Mouse (Mus musculus): ENCODE results near the gene Spg7.

The Spg7 gene

DNA sequence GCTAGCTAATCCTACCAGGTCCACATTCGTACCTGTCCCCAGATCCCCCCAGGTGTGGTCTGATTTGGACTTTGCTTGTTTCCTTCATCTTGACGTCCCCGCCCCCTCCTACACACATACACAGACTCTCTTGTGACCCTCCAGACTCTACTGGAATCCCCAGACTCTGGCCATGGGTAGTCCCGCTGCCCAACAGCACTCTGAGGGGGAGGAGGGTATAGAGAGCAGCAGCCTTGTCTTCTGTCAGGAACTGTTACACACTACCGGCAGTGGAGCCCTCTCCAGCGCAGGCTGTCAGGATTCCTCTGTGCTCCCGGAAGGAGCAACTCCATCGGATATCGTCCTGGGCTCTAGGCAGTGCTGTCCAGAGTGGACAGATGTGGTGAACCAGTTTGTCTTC, 68.3 kb downstream of the Spg7 start:
- in situ Hi-C loops (cut with MboI): no loop called here

DNA sequence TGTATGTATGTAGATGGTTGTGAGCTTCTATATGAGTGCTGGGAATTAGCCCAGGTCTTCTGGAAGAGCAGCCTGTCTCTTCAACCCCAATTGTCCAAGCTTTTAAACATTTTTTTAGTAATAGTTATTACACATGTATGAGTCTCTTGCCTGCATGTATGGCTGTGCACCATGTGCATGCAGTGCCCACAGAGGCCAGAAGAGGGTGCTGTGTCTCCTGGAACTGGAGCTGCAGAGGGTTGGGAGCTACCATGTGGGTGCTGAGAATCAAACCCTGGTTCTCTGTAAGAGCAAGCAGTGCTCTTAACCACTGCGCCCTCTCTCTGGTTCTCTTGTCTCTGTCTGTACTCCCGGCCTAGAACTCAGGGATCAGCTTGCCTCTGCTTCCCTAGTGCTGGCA, 70.2 kb downstream of the Spg7 start:
- in situ Hi-C loops (cut with MboI): no loop called here

DNA sequence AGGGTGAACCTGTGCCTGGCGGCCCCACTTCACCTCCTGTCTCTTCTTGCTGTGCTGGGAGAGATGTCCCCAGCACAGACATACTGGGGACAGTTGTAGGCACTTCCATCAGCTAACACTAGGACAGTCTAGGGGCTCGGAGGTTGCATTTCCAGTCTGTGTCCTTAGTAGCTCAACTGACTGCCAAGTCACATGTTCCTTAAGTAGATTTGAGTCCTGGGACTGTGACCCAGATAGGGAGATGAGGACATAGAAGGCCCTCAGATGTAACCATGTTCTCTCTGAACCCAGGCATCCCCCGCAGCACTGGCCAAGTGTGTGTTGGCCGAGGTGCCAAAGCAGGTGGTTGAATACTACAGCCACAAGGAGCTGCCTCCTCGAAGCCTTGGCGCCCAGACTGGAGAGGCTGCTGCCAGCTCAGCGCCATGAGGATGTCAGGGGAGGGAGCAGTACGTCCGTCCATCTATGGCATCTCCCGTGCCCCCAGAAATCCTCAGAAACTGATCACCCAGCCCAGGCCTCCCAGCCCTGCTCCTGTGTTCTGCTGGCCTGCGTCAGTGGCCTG, 71.5 kb downstream of the Spg7 start:
- in situ Hi-C loops (cut with MboI): no loop called here

DNA sequence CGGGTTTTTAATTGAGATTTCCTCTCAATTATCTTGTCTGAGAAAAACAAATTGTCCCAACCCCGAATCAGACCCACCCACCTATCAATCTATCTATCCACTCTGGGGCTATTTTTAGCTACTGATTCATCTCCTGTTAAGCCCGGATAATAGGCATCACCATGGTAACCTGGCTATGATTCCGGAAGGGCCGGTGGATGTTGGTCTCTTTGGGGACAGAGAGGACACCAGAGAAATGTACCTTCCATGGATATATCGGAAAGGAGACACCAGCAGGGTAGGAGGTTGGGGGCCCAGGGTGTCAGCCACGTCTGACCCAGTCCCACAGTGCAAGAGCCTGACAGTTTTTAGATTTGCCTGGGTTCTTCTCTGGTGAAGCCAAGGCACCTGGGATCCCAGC, 72.7 kb downstream of the Spg7 start:
- in situ Hi-C loops (cut with MboI): no loop called here

DNA sequence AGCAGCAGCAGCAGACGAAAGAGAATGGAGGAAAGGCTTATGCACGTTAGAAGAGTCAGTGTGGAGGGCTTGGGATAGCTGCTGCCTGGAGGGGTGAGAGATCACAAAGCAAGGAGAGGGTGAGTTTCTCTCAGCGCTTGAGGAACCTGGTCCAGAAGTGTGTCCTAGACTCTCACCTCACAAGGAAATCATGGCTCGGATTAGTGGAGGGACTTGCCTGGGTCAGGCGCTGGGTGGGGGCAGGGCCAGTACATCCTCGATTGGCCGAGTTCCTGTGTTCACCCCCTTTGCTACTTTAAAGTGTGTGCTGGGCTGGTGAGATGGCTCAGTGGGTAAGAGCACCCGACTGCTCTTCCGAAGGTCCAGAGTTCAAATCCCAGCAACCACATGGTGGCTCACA, 73.1 kb downstream of the Spg7 start:
- in situ Hi-C loops (cut with MboI): no loop called here

DNA sequence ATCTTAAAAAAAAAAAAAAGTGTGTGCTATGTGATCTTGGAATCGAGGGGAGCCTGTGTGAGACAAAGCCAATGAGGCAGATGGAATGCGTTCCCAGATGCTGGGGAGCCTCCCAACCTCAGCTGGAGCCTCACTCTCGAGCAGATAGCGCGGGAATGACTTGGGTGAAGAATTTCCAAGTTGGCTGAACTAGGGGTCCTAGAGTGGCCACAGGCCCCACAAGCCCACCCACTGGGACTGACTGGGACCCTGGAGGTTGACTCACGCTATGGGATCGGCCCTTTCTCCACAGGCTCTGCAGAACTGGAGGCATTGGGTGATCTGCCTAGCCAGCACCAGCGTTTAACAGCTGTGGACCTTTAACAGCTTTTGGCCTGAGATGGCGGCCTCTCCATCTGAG, 73.5 kb downstream of the Spg7 start:
- in situ Hi-C loops (cut with MboI): no loop called here

DNA sequence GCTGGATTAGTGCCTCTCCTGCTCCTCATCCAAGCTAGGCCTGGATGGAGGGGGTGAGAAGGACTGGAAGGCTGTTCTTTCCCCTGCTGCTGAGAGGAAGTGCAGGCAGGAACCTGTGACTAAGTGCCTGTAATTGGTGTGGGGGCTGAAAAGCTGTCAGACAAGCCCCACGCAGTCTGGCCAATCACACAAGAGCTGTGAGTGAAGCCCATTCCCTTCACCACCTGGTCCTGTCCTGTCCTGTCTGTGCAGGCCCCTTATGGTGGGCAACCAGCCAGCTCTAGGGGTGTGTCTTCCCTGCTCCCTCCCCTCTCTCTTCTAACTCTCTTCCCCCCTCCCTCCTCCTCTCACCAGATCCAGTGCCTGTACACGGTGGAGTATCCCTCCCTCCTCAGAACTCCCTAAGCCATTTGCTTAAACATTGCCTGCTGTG, 74.9 kb downstream of the Spg7 start:
- in situ Hi-C loops (cut with MboI): no loop called here

DNA sequence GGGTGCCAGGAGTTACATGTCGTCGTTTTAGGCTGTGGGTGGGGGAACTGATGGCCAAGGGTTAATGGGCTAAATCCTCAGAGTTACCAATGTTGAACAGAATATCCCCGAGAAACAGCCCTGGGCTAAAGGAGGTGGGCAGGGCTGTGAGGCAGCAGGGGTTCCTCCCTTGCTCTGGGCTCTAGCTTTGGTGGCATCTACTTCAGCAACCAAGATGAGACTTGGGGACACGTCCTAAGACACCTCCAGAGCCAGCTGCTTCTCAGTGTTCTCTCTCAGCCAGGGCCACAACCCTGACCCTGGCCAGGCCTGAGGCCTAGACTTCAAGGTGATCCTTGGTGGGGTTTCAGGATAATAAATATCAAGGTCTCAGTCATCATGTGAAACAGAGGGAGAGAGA, 76.0 kb downstream of the Spg7 start:
- in situ Hi-C loops (cut with MboI): no loop called here

DNA sequence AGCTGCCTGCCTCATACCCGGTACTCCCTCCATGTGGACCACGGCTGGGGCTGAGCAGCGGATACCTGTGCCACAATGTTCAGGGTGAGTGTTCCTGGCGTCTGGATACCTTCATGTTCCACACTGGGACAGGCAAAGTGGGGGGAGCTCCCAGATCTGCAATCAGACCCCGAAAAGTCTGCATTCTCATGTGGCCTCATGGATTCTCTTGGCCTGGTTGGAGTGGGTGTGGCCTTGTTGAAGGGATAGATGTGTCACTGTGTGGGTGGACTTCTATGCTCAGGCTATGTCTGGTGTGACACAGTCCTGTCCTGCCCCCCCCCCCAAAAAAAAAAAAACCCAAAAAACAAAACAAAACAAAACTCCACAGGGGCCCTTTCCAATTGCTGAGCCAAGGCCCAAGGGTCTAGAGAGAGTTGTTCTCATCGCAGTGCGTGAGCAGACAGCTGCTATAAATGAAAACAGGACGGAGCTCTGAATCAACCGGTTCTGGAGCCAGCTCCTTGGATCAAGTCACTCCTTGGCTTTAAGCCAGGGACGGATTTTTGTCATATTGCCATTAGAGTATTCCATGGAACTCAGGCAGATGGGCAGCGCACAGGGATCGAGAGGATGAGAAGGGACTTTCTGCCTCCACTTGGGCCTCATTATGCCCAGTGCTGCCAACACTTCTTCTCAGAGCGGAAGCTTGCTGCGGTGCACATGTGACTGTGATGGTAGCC, 79.2 kb downstream of the Spg7 start:
- in situ Hi-C loops (cut with MboI): no loop called here

DNA sequence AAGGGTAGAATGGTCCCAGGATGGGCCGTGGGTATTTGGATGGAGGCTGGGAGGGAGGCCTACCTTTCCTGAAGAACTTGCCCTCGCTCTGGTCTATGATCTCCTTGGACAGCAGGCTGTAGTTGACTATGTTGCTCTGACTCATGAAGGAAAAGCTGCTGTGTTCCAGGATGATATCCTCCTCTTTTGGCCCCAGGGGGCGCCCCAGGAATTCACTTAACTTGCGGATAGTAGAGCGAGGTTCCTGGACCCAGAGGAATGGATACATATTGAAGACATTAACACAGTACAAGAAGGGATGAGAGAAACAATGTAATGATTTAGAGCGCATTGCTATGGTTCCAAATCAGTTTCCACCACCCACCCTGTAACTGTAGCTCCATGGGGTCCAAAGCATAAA, 82.5 kb downstream of the Spg7 start:
- in situ Hi-C loops (cut with MboI): no loop called here

DNA sequence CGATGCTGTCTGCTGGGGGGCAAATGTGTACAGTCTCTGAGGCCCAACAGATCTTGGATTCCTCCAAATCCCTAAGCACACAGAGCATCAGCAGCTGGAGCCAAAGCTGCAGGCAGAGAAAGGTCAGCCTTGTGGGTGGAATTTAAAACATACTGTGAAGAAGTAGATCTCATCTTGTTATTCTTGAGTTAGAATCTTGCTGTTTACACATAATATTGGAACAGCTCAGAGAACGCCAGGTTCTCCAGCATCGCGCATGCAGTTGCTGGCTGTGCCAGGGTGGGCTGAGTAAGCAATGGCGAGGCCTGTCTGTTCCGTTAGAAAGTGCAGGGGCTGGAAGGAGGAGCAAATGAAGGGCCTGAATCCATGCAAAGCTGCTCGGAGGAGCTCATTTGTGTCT, 83.6 kb downstream of the Spg7 start:
- in situ Hi-C loops (cut with MboI): no loop called here
